Mouse (Mus musculus): ENCODE results near the gene Casz1. TPM values are rescaled to one million over a fixed set of nuclear protein-coding genes. Genes with fewer than 3 reads are reported as not detected.

Casz1 gene
- polyA plus RNA-seq, 1 experiment from 2014 or later = 6.7 TPM

GRCm38 (mm10) chr4:148964541-148965310, 160.5 kb downstream of the Casz1 start:
- Histone ChIP-seq H3K4me2 (ENCODE audit: low read length) (no peak overlapping the region), H3K36me3 (ENCODE audit: insufficient read depth, low read length) (peaks cover 11% of the 10 kb centered on the region), H3K27ac (no peak overlapping the region), H3K4me3 (replicated peaks; ENCODE audit: low read depth, low read length) (no peak overlapping the region), H3K27me3 (ENCODE audit: insufficient read depth, low read length) (no peaks in the 10 kb centered on the region), H3K4me1 (replicated peaks; ENCODE audit: insufficient read depth, low read length) (peaks cover 2% of the 10 kb centered on the region; the same call in 1 of the 2 replicates), H3K9ac (ENCODE audit: low read depth, low read length) (no peak overlapping the region), H3K9me3 (replicated peaks; ENCODE audit: low read length) (no peaks in the 10 kb centered on the region)
- TF ChIP-seq CTCF (IDR thresholded peaks at IDR 0.05; ENCODE audit: low read depth) = no peak
- WGBS = 63% methylated on average over 10 of the region's 10 CpGs
- DNase-seq (ENCODE audit: low spot score) (no peak), ATAC-seq (replicated peaks; ENCODE audit: low FRiP score, low read depth) (no peak)

GRCm38 (mm10) chr4:148966132-148966531, 161.9 kb downstream of the Casz1 start:
- Histone ChIP-seq H3K9ac (ENCODE audit: low read depth, low read length) (no peak overlapping the region), H3K4me1 (replicated peaks; ENCODE audit: insufficient read depth, low read length) (peaks cover 8% of the 10 kb centered on the region; the same call in 1 of the 2 replicates), H3K27me3 (ENCODE audit: insufficient read depth, low read length) (no peaks in the 10 kb centered on the region), H3K4me2 (ENCODE audit: low read length) (no peak overlapping the region), H3K36me3 (ENCODE audit: insufficient read depth, low read length) (peaks cover 11% of the 10 kb centered on the region; the same call in 1 of the 2 replicates), H3K9me3 (replicated peaks; ENCODE audit: low read length) (no peaks in the 10 kb centered on the region), H3K27ac (no peak overlapping the region), H3K4me3 (replicated peaks; ENCODE audit: low read depth, low read length) (no peak overlapping the region)
- ATAC-seq (replicated peaks; ENCODE audit: low FRiP score, low read depth) (no peak), DNase-seq (ENCODE audit: low spot score) (no peak)
- TF ChIP-seq CTCF (IDR thresholded peaks at IDR 0.05; ENCODE audit: low read depth) = no peak
- 66% methylated on average over 5 of the region's 5 CpGs for WGBS

GRCm38 (mm10) chr4:148968859-148969258, 164.6 kb downstream of the Casz1 start:
- no peaks in the 10 kb centered on the region for H3K36me3 ChIP-seq (ENCODE audit: insufficient read depth, low read length)
- H3K4me2 ChIP-seq (ENCODE audit: low read length) = no peak overlapping the region
- 60% methylated on average over 5 of the region's 5 CpGs for WGBS
- no peaks in the 10 kb centered on the region for H3K27me3 ChIP-seq (ENCODE audit: insufficient read depth, low read length)
- no peak for TF ChIP-seq CTCF (IDR thresholded peaks at IDR 0.05; ENCODE audit: low read depth)
- no peak for DNase-seq (ENCODE audit: low spot score)
- no peak for ATAC-seq (replicated peaks; ENCODE audit: low FRiP score, low read depth)
- no peak overlapping the region for H3K9ac ChIP-seq (ENCODE audit: low read depth, low read length)
- H3K4me1 ChIP-seq (replicated peaks; ENCODE audit: insufficient read depth, low read length) = peaks cover 18% of the 10 kb centered on the region
- H3K9me3 ChIP-seq (replicated peaks; ENCODE audit: low read length) = no peaks in the 10 kb centered on the region
- H3K27ac ChIP-seq = no peak overlapping the region
- no peak overlapping the region for H3K4me3 ChIP-seq (replicated peaks; ENCODE audit: low read depth, low read length)

GRCm38 (mm10) chr4:148969610-148970009, 165.4 kb downstream of the Casz1 start:
- Histone ChIP-seq H3K4me3 (replicated peaks; ENCODE audit: low read depth, low read length) (no peak overlapping the region), H3K36me3 (ENCODE audit: insufficient read depth, low read length) (no peaks in the 10 kb centered on the region), H3K4me2 (ENCODE audit: low read length) (no peak overlapping the region), H3K9me3 (replicated peaks; ENCODE audit: low read length) (no peaks in the 10 kb centered on the region), H3K27ac (no peak overlapping the region), H3K9ac (ENCODE audit: low read depth, low read length) (no peak overlapping the region), H3K4me1 (replicated peaks; ENCODE audit: insufficient read depth, low read length) (peaks cover 18% of the 10 kb centered on the region), H3K27me3 (ENCODE audit: insufficient read depth, low read length) (no peaks in the 10 kb centered on the region)
- ATAC-seq (replicated peaks; ENCODE audit: low FRiP score, low read depth) = no peak
- WGBS = 35% methylated on average over 5 of the region's 5 CpGs
- DNase-seq (ENCODE audit: low spot score) = no peak
- no peak for TF ChIP-seq CTCF (IDR thresholded peaks at IDR 0.05; ENCODE audit: low read depth)

GRCm38 (mm10) chr4:148970742-148971141, 166.5 kb downstream of the Casz1 start:
- WGBS = 65% methylated on average over 4 of the region's 4 CpGs
- Histone ChIP-seq H3K9ac (ENCODE audit: low read depth, low read length) (no peak overlapping the region), H3K4me3 (replicated peaks; ENCODE audit: low read depth, low read length) (no peak overlapping the region), H3K36me3 (ENCODE audit: insufficient read depth, low read length) (no peaks in the 10 kb centered on the region), H3K9me3 (replicated peaks; ENCODE audit: low read length) (no peaks in the 10 kb centered on the region), H3K4me1 (replicated peaks; ENCODE audit: insufficient read depth, low read length) (peaks cover 18% of the 10 kb centered on the region), H3K27ac (peak overlapping the region; percentile 47; the same call in 1 of the 2 replicates), H3K4me2 (ENCODE audit: low read length) (no peak overlapping the region), H3K27me3 (ENCODE audit: insufficient read depth, low read length) (no peaks in the 10 kb centered on the region)
- DNase-seq (ENCODE audit: low spot score) = no peak
- TF ChIP-seq CTCF (IDR thresholded peaks at IDR 0.05; ENCODE audit: low read depth) = no peak
- peak; percentile 45; the same call in 1 of the 2 replicates for ATAC-seq (replicated peaks; ENCODE audit: low FRiP score, low read depth)

GRCm38 (mm10) chr4:148971613-148972242, 167.5 kb downstream of the Casz1 start:
- ATAC-seq (replicated peaks; ENCODE audit: low FRiP score, low read depth) (no peak), DNase-seq (ENCODE audit: low spot score) (peak; percentile 41)
- H3K36me3 ChIP-seq (ENCODE audit: insufficient read depth, low read length) = no peaks in the 10 kb centered on the region
- H3K4me2 ChIP-seq (ENCODE audit: low read length) = no peak overlapping the region
- no peaks in the 10 kb centered on the region for H3K27me3 ChIP-seq (ENCODE audit: insufficient read depth, low read length)
- no peak overlapping the region for H3K4me3 ChIP-seq (replicated peaks; ENCODE audit: low read depth, low read length)
- peak overlapping the region; percentile 54 for H3K27ac ChIP-seq
- H3K9ac ChIP-seq (ENCODE audit: low read depth, low read length) = no peak overlapping the region
- H3K9me3 ChIP-seq (replicated peaks; ENCODE audit: low read length) = no peaks in the 10 kb centered on the region
- no peak for TF ChIP-seq CTCF (IDR thresholded peaks at IDR 0.05; ENCODE audit: low read depth)
- 64% methylated on average over 3 of the region's 3 CpGs for WGBS
- H3K4me1 ChIP-seq (replicated peaks; ENCODE audit: insufficient read depth, low read length) = peaks cover 18% of the 10 kb centered on the region

Data from kidney, postnatal 0 days (tissue).